Mouse (Mus musculus) hindbrain, embryonic 11.5 days (tissue): ENCODE data around the gene Rpl23a. TPM values are rescaled to one million over a fixed set of nuclear protein-coding genes. Genes with fewer than 3 reads are reported as not detected.
"Not testable (repeated sequence)": the region's sequence is repeated elsewhere in the genome, so short reads cannot be mapped to it uniquely, and the experiment has no call there.

Experiments used
- ATAC-seq: fragments of 200-750 bp; cut with Nextera tagmentation; 2 replicates; pipeline ENCODE4 v1.8.0; 2017; ENCODE audit warnings: mild to moderate bottlenecking, moderate TSS enrichment, moderate library complexity; ENCODE audit not compliant: low FRiP score
- DNase-seq: peaks from one replicate; pipeline ENCODE4 v3.0.0-alpha.2; 2015; ENCODE audit warnings: low spot score
- H3K27ac ChIP-seq: fragments of 300-500 bp; sonication (generic); 2 replicates; pipeline ENCODE4 v1.5.1; 2014; ENCODE audit warnings: mild to moderate bottlenecking, low read depth, low read length
- H3K27me3 ChIP-seq: fragments of 300-500 bp; sonication (generic); 2 replicates; pipeline ENCODE4 v1.6.1; 2014; ENCODE audit warnings: mild to moderate bottlenecking, low read length, moderate library complexity, mixed read lengths; ENCODE audit not compliant: control insufficient read depth, insufficient read depth
- H3K36me3 ChIP-seq: fragments of 300-500 bp; sonication (generic); 2 replicates; pipeline ENCODE4 v1.6.1; 2014; ENCODE audit warnings: mild to moderate bottlenecking, low read length, moderate library complexity, mixed read lengths; ENCODE audit not compliant: control insufficient read depth, insufficient read depth
- H3K4me1 ChIP-seq: fragments of 300-500 bp; sonication (generic); replicated peaks from 2 replicates; pipeline ENCODE4 v1.6.1; 2014; ENCODE audit warnings: low read length, mixed read lengths; ENCODE audit not compliant: control insufficient read depth, insufficient read depth
- H3K4me2 ChIP-seq: fragments of 300-500 bp; sonication (generic); replicated peaks from 2 replicates; pipeline ENCODE4 v1.6.1; 2014; ENCODE audit warnings: mild to moderate bottlenecking, low read depth, low read length
- H3K4me3 ChIP-seq: fragments of 300-500 bp; sonication (generic); 2 replicates; pipeline ENCODE4 v1.5.1; 2014; ENCODE audit warnings: low read depth, low read length
- H3K9ac ChIP-seq: fragments of 300-500 bp; sonication (generic); 2 replicates; pipeline ENCODE4 v1.6.1; 2014; ENCODE audit warnings: low read depth, low read length
- H3K9me3 ChIP-seq: fragments of 300-500 bp; sonication (generic); 2 replicates; pipeline ENCODE4 v1.6.1; 2016; ENCODE audit warnings: low read length; ENCODE audit not compliant: control insufficient read depth
- WGBS: fragments of 180-500 bp; shearing (Covaris S2); extraction: QIAGEN DNeasy Blood & Tissue Kit; methylation state at CpG from one replicate; pipeline ENCODE4 v1.1.7; 2014; 5-methylcytosine and 5-hydroxymethylcytosine counted together
- polyA plus RNA-seq: library from polyadenylated mRNA; unstranded; fragments of >200 nt; fragmentation: Nextera tagmentation; extraction: Ambion mirVana; gene quantifications from 2 replicates; pipeline ENCODE4 v1.2.1, GENCODE M21; 2014

Rpl23a gene
- polyA plus RNA-seq, 1 experiment from 2014 or later: 1,191 TPM

DNA sequence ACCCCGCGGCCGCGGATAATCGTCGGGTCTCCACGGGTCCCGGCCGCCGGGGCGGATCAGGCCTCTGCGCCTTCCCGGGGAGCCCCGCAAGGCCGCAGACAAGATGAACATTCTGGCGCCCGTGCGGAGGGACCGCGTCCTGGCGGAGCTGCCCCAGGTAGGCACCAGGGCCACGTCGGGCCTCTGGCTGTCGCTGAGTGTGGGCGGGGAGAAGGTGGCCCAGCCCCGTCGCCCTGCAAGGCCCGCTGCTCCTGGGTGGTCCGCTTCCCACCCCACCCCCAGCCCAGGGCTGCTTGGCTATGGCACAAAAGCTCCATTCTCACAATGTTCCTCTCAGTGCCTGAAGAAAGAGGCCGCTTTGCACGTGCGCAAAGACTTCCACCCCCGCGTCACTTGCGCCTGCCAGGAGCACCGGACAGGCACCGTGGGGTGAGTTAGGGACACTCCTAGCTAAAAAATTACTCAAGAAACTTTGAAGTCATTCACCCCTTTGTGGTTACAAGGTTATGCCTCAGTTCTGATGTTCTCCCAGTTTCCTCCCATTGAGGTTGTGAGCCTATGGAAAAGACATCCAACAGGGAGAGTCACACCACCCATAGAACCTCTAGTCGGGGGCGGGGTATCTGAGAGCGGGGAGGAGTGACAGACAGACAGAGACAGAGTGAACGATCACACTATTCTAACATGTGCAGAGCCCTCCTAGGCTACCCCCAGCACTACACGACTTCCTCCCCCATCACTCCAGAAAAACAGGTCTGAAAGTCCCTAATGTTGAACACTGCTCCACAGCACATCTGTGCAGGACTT, 6.1 kb upstream of the Rpl23a start:
- ATAC-seq (peak; percentile 91), DNase-seq (peak; percentile 92)
- Histone ChIP-seq H3K4me2 (peak overlapping the region; percentile 76), H3K9ac (peak overlapping the region; percentile 84), H3K4me1 (0 out of 2 replicates have a peak, but pooled peaks cover 2% of the 10 kb centered on the region), H3K27ac (peak overlapping the region; percentile 94), H3K9me3 (no peaks in the 10 kb centered on the region), H3K4me3 (peak overlapping the region; percentile 72), H3K36me3 (0 out of 2 replicates have a peak, but pooled peaks cover 2% of the 10 kb centered on the region), H3K27me3 (no peaks in the 10 kb centered on the region)
- WGBS: 2% methylated on average over 39 of the region's 42 CpGs

DNA sequence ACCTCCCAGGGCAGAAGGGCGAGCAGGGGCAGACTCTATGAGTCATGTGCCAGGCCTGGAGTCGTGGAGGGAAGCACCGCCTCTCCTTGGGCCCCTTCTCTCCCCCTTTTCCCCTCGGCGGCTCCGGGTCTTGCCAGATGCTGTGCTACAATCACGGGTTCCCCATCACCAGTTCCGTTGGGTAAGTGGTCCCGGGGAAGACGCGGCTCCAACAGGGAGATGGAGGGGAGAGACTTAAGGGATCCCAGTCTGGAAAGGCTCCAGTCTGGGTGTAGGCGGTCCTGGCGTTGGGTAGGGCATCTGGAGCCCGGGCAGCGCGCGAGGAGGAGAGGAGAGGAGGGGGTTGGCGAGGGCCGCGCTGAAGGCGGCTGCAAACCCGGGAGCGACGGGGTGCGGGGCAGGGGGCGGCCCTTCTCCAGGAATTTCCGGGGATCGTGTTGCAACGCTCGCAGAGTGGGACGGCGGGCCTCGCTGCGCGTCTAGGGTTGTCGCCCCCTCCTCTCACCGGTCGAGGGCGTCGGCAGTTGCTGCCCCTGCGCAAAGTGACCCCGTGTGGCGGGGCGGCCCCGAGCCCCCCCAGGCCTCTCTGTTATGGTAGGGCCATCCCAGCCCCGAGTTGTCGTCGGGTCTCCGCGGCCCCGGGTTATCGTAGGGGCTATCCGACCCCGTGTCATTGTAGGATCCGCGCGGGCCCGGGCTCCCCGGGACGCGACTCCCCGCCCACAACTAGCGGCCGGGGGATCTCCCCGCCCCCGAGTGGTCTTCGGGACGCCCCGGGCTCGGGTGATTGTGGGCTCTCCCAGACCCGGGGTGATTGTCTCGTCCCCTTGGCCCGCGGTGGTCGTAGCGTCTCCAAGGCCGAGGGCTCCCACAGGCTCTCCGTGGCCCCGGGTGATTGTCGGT, 5.2 kb upstream of the Rpl23a start, which contains the start of gene Rab34:
Rab34 (plus strand) TSS at position 100 of the 903 bp plus-strand sequence.
- Histone ChIP-seq H3K9ac (peak within 1 kb of the TSS; percentile 84), H3K4me2 (peak within 1 kb of the TSS; percentile 76), H3K9me3 (no peaks in the 10 kb centered on the region), H3K36me3 (0 out of 2 replicates have a peak, but pooled peaks cover 2% of the 10 kb centered on the region), H3K27me3 (no peaks in the 10 kb centered on the region), H3K27ac (peak within 1 kb of the TSS; percentile 94), H3K4me3 (peak within 1 kb of the TSS; percentile 72), H3K4me1 (0 out of 2 replicates have a peak, but pooled peaks cover 2% of the 10 kb centered on the region)
- 0% methylated on average over 72 of the region's 80 CpGs for WGBS
- DNase-seq (peak; percentile 82), ATAC-seq (peak; percentile 75)

DNA sequence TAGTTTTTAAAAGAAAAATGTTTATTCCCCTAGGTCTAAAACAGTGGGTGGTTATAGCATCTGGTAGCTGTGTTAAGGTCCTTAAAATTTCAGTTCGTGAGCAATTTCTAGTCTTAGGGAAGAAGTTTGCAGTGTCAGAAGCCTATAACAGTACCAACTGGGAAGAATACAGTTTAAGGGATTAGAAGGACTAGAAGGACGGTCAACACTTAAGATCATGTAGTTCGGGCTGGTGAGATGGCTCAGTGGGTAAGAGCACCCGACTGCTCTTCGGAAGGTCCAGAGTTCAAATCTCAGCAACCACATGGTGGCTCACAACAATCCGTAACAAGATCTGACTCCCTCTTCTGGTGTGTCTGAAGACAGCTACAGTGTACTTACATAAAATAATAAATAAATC, 1.3 kb upstream of the Rpl23a start:
- H3K4me2 ChIP-seq, H3K27ac ChIP-seq, H3K27me3 ChIP-seq, H3K36me3 ChIP-seq, ATAC-seq, DNase-seq, H3K9ac ChIP-seq, H3K4me1 ChIP-seq, H3K9me3 ChIP-seq, H3K4me3 ChIP-seq: not testable (repeated sequence)
- 96% methylated on average over 6 of the region's 6 CpGs for WGBS

DNA sequence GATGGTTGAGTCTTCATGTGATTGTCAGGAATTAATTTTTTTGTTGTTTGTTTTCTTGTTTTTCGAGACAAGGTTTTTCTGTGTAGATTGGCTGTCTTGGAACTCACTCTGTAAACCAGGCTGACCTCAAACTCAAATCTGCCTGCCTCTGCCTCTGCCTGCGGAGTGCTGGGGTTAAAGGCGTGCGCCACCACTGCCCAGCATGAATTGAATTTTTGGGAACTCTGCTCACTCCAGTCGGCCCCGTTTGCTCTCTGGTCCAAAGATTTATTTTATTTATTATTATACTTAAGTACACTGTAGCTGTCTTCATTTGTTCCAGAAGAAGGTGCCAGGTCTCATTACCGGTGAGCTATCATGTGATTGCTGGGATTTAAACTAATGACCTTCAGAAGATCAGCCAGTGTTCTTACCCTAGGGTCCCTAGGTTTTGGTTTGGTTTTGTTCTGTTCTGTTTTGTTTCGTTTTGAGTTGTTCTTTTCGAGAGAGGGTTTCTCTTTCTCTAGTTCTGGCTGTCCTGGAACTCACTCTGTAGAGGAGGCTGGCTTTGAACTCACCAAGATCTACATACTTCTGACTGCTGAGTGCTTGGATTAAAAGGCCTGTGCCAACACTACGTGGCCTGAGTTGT, 615 bp upstream of the Rpl23a start:
- no peaks in the 10 kb centered on the region for H3K27me3 ChIP-seq
- H3K4me3 ChIP-seq: peak overlapping the region; percentile 88
- no peaks in the 10 kb centered on the region for H3K9me3 ChIP-seq
- H3K9ac ChIP-seq: no peak overlapping the region
- DNase-seq (no peak), ATAC-seq (peak; percentile 15)
- peaks cover 8% of the 10 kb centered on the region for H3K4me1 ChIP-seq
- peak overlapping the region; percentile 54 for H3K4me2 ChIP-seq
- peaks cover 9% of the 10 kb centered on the region; the same call in 1 of the 2 replicates for H3K36me3 ChIP-seq
- WGBS: 50% methylated on average over 10 of the region's 10 CpGs
- H3K27ac ChIP-seq: no peak overlapping the region

DNA sequence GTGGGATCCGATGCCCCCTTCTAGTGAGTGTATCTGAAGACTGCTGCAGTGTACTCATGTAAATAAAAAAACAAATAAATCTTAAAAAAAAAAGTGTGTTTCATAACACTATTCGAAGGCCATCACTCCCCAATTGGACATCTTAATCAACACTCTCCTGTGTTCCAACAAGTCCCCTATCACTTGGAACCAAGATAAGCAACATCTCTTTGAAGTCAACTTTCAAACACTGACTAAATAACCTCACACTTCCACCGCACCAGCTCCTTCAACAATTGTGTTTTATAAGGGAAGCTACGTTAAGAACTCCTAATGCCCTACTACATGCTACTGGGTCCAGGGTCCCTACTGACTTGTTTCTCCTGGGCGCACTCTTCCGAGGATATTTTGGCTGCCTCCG, 934 bp downstream of the Rpl23a start:
- Histone ChIP-seq H3K27ac (0 out of 2 replicates have a peak overlapping the region, but pooled peaks have one; percentile 93), H3K4me2 (peak overlapping the region; percentile 54), H3K27me3 (no peaks in the 10 kb centered on the region), H3K36me3 (peaks cover 9% of the 10 kb centered on the region; the same call in 1 of the 2 replicates), H3K9me3 (no peaks in the 10 kb centered on the region), H3K4me1 (peaks cover 17% of the 10 kb centered on the region), H3K4me3 (peak overlapping the region; percentile 88), H3K9ac (peak overlapping the region; percentile 91)
- ATAC-seq (no peak), DNase-seq (no peak)
- 9% methylated on average over 7 of the region's 7 CpGs for WGBS

DNA sequence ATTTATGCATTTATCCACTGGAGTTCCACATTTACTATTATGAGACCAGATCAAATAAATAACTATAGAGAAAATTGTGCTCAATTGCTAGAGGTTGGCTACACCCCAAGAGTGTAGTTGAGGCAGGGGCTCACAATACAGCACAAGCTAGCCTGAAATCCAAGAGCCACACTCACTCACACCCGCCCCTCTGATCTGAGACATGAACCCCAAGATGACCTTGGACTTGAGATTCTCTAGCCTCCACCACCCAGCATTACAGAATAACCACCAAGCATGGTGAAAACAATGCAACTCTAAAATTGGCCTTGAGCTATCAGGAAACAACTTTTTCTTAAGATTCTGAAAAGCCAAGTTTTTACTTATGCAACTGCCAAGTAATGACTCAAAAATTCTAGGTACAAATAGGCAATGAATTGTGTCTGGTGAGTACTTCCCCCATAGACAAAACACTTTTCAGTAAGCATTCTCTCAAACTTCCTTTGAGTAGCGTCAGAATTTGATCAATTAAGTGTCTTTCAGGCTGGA, 1.5 kb downstream of the Rpl23a start:
- WGBS: 46% methylated on average over 2 of the region's 2 CpGs
- Histone ChIP-seq H3K4me3 (peak overlapping the region; percentile 88), H3K9me3 (no peaks in the 10 kb centered on the region), H3K27me3 (no peaks in the 10 kb centered on the region), H3K27ac (no peak overlapping the region), H3K36me3 (peaks cover 9% of the 10 kb centered on the region; the same call in 1 of the 2 replicates), H3K4me1 (peaks cover 21% of the 10 kb centered on the region), H3K4me2 (peak overlapping the region; percentile 54), H3K9ac (no peak overlapping the region)
- ATAC-seq: no peak
- DNase-seq: no peak

DNA sequence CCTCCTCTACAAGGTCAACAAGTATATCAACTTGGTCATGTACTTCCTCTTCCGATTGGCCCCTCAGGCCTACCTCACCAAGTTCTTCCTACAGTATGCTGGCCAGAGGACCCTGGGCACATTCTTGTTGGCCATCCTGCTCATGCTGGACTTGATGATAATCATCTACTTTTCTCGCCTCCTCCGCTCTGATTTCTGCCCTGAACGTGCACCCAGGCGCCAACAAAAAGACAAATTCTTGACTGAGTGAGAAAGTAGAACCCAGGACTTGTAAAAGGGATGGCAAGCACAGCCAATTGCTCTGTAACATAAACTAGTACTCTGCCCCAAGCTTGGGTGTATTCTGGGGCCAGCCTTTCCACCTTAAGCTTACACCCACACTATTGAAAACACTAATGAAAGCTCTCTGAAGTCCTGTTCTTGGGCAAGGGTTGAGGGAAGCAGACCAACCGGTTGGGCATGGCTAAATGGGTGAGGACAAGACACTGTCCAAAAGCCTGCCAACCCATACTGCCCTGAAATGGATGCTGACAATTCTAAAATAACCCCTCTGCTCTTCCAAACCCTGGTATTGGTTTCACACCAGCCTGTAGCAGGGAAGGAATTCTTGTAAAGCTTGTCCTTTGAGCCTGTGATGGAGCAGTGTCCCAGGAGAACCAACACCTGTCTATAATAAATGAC, 3.2 kb downstream of the Rpl23a start:
- no peak overlapping the region for H3K27ac ChIP-seq
- no peaks in the 10 kb centered on the region for H3K9me3 ChIP-seq
- H3K27me3 ChIP-seq: no peaks in the 10 kb centered on the region
- H3K9ac ChIP-seq: no peak overlapping the region
- H3K4me2 ChIP-seq: no peak overlapping the region
- 78% methylated on average over 6 of the region's 6 CpGs for WGBS
- H3K4me3 ChIP-seq: no peak overlapping the region
- peaks cover 22% of the 10 kb centered on the region for H3K4me1 ChIP-seq
- ATAC-seq (no peak), DNase-seq (no peak)
- H3K36me3 ChIP-seq: peaks cover 9% of the 10 kb centered on the region; the same call in 1 of the 2 replicates
